Mouse (Mus musculus) layer of hippocampus, adult 9-11 months (tissue): ENCODE data around the gene Hist1h3a.
A peak's percentile ranks its signal among the peaks of the same experiment; 100 is the strongest.
"Not testable (repeated sequence)": the region's sequence is repeated elsewhere in the genome, so short reads cannot be mapped to it uniquely, and the experiment has no call there.

Source experiments
- DNase-seq: peaks from one replicate; pipeline ENCODE4 v3.0.0; 2022

The Hist1h3a gene

GRCm38 (mm10) chr13:23740910-23741309 lies 21.3 kb downstream of the Hist1h3a start:
- DNase-seq, result no peak

- DNase-seq, result no peak
Measured at GRCm38 (mm10) chr13:23740256-23740840, 21.8 kb downstream of the Hist1h3a start.

GRCm38 (mm10) chr13:23739922-23740252 lies 22.3 kb downstream of the Hist1h3a start:
- no peak for DNase-seq

GRCm38 (mm10) chr13:23739069-23739921 lies 22.9 kb downstream of the Hist1h3a start:
- peak; percentile 98 for DNase-seq

GRCm38 (mm10) chr13:23738677-23739068 lies 23.5 kb downstream of the Hist1h3a start, which contains the start of gene Hist1h1c:
Hist1h1c (plus strand) TSS chr13:23738808.
- peak; percentile 90 for DNase-seq

GRCm38 (mm10) chr13:23738041-23738440 lies 24.1 kb downstream of the Hist1h3a start:
- DNase-seq, result no peak

GRCm38 (mm10) chr13:23737091-23737490 lies 25.1 kb downstream of the Hist1h3a start:
- no peak for DNase-seq

- DNase-seq, result no peak
Measured at GRCm38 (mm10) chr13:23732156-23732804, 29.9 kb downstream of the Hist1h3a start.

GRCm38 (mm10) chr13:23730479-23730878 lies 31.7 kb downstream of the Hist1h3a start:
- DNase-seq, result no peak

- DNase-seq, result no peak
Measured at GRCm38 (mm10) chr13:23729706-23730105, 32.5 kb downstream of the Hist1h3a start.

- DNase-seq, result no peak
Measured at GRCm38 (mm10) chr13:23729192-23729525, 33.0 kb downstream of the Hist1h3a start.

- DNase-seq, result no peak
Measured at GRCm38 (mm10) chr13:23728472-23729191, 33.6 kb downstream of the Hist1h3a start.

GRCm38 (mm10) chr13:23725213-23725612 lies 37.0 kb downstream of the Hist1h3a start:
- DNase-seq, result no peak

GRCm38 (mm10) chr13:23724239-23724638 lies 37.9 kb downstream of the Hist1h3a start:
- DNase-seq, result no peak

GRCm38 (mm10) chr13:23717593-23718245 lies 44.5 kb downstream of the Hist1h3a start:
- DNase-seq, result not testable (repeated sequence)

GRCm38 (mm10) chr13:23717176-23717575 lies 45.0 kb downstream of the Hist1h3a start:
- no peak for DNase-seq

- no peak for DNase-seq
Measured at GRCm38 (mm10) chr13:23716261-23717042, 45.7 kb downstream of the Hist1h3a start.
